Mouse (Mus musculus) gastrocnemius, postnatal 36 days (tissue): ENCODE results near the gene Olfr1058. TPM values are rescaled to one million over a fixed set of nuclear protein-coding genes. Genes with fewer than 3 reads are reported as not detected.
"Not testable (repeated sequence)": the region's sequence is repeated elsewhere in the genome, so short reads cannot be mapped to it uniquely, and the experiment has no call there.

Source experiments
- DNase-seq, 2 experiments: peaks; one replicate each; pipeline ENCODE4 v3.0.0; 2022
- intact Hi-C: fragments of 180-260 bp; cut with DNase I; formaldehyde crosslinking; loops from one replicate; pipeline ENCODE4 v1.15.1; 2025
- long read RNA-seq, 2 experiments: library from polyadenylated mRNA; stranded (forward); transcript quantifications; one replicate each; pipeline ENCODE4 v2.0.0; 2021
- total RNA-seq, 2 experiments: library from RNA; stranded (reverse); gene quantifications; 2 replicates each; pipeline ENCODE4 v1.2.3; 2021

Gene Olfr1058
- not detected for total RNA-seq
- long read RNA-seq, experiment 1 = 0 reads
- long read RNA-seq, experiment 2 = 0 reads

- intact Hi-C loops, DNase-seq: not testable (repeated sequence)
Observed at GRCm38 (mm10) chr2:86388461-86388860, at the start of gene Olfr1058. Olfr1058 (minus strand) TSS chr2:86388561.

GRCm38 (mm10) chr2:86428511-86428910 lies 40.1 kb upstream of the Olfr1058 start:
- DNase-seq, intact Hi-C loops: not testable (repeated sequence)

GRCm38 (mm10) chr2:86426649-86427048 lies 38.3 kb upstream of the Olfr1058 start, which contains the start of gene Olfr1062:
Olfr1062 (minus strand) TSS chr2:86426749.
- intact Hi-C loops, DNase-seq: not testable (repeated sequence)

- intact Hi-C loops = no loop called here
- DNase-seq = no peak
Observed at GRCm38 (mm10) chr2:86413950-86414349, 25.6 kb upstream of the Olfr1058 start, which contains the start of gene Olfr1061. Olfr1061 (minus strand) TSS chr2:86414050.

GRCm38 (mm10) chr2:86395114-86395513 lies 6.8 kb upstream of the Olfr1058 start:
- DNase-seq = no peak

GRCm38 (mm10) chr2:86378293-86378692 lies 10.1 kb downstream of the Olfr1058 start, which contains the start of gene Olfr1057:
Olfr1057 (minus strand) TSS chr2:86378393.
- intact Hi-C loops = no loop called here

More at GRCm38 (mm10) chr2:86395114-86395513, 6.8 kb upstream of the Olfr1058 start:
- intact Hi-C loops = no loop called here

GRCm38 (mm10) chr2:86366342-86366741 lies 22.0 kb downstream of the Olfr1058 start:
- DNase-seq, intact Hi-C loops: not testable (repeated sequence)

More at GRCm38 (mm10) chr2:86378293-86378692, 10.1 kb downstream of the Olfr1058 start, which contains the start of gene Olfr1057:
- no peak for DNase-seq

- no peak for DNase-seq
Observed at GRCm38 (mm10) chr2:86362369-86362768, 26.0 kb downstream of the Olfr1058 start, which contains the start of gene Olfr1056. Olfr1056 (minus strand) TSS chr2:86362469.

GRCm38 (mm10) chr2:86351751-86352150 lies 36.6 kb downstream of the Olfr1058 start:
- intact Hi-C loops = not testable (repeated sequence)

More at GRCm38 (mm10) chr2:86362369-86362768, 26.0 kb downstream of the Olfr1058 start, which contains the start of gene Olfr1056:
- intact Hi-C loops = no loop called here

GRCm38 (mm10) chr2:86350184-86350583 lies 38.2 kb downstream of the Olfr1058 start, which contains the start of gene Olfr1055:
Olfr1055 (minus strand) TSS chr2:86350284.
- no peak for DNase-seq
- intact Hi-C loops = no loop called here

More at GRCm38 (mm10) chr2:86351751-86352150, 36.6 kb downstream of the Olfr1058 start:
- DNase-seq = not testable (repeated sequence)

- DNase-seq = no peak
- intact Hi-C loops = no loop called here
Observed at GRCm38 (mm10) chr2:86335333-86335732, 53.0 kb downstream of the Olfr1058 start, which contains the start of gene Olfr1054. Olfr1054 (minus strand) TSS chr2:86335433.

Other genes starting within 250 kb of the Olfr1058 start
- not detected for gene Olfr1040, start 241.8 kb downstream of the Olfr1058 start, total RNA-seq
- not detected for gene Olfr1042, start 226.7 kb downstream of the Olfr1058 start, total RNA-seq
- gene Olfr1043, start 221.0 kb downstream of the Olfr1058 start, total RNA-seq = not detected
- gene Olfr1044, start 210.7 kb downstream of the Olfr1058 start, total RNA-seq = not detected
- gene Olfr52, start 202.9 kb downstream of the Olfr1058 start, total RNA-seq = not detected
- gene Olfr1045, start 185.6 kb downstream of the Olfr1058 start, total RNA-seq = not detected
- not detected for gene Olfr1046, start 169.2 kb downstream of the Olfr1058 start, total RNA-seq
- not detected for gene Olfr1047, start 157.2 kb downstream of the Olfr1058 start, total RNA-seq
- gene Olfr1048, start 148.3 kb downstream of the Olfr1058 start, total RNA-seq = not detected
- gene Olfr1049, start 130.2 kb downstream of the Olfr1058 start, total RNA-seq = not detected
- gene Olfr1051, start 109.5 kb downstream of the Olfr1058 start, total RNA-seq = not detected
- not detected for gene Olfr1052, start 96.1 kb downstream of the Olfr1058 start, total RNA-seq
- gene Olfr1053, start 73.3 kb downstream of the Olfr1058 start, total RNA-seq = not detected
- not detected for gene Olfr1054, start 53.1 kb downstream of the Olfr1058 start, total RNA-seq
- gene Olfr1055, start 38.3 kb downstream of the Olfr1058 start, total RNA-seq = not detected
- gene Olfr1056, start 26.1 kb downstream of the Olfr1058 start, total RNA-seq = not detected
- gene Olfr1057, start 10.2 kb downstream of the Olfr1058 start, total RNA-seq = not detected
- gene Olfr1061, start 25.5 kb upstream of the Olfr1058 start, total RNA-seq = not detected
- not detected for gene Olfr1062, start 38.2 kb upstream of the Olfr1058 start, total RNA-seq
- not detected for gene Olfr1065, start 62.0 kb upstream of the Olfr1058 start, total RNA-seq
- not detected for gene Olfr1066, start 67.7 kb upstream of the Olfr1058 start, total RNA-seq
- gene Olfr228, start 98.8 kb upstream of the Olfr1058 start, total RNA-seq = not detected
- not detected for gene Olfr1076, start 119.9 kb upstream of the Olfr1058 start, total RNA-seq
- not detected for gene Olfr1079, start 153.9 kb upstream of the Olfr1058 start, total RNA-seq
- not detected for gene Olfr1080, start 169.7 kb upstream of the Olfr1058 start, total RNA-seq
- gene Olfr1082, start 210.4 kb upstream of the Olfr1058 start, total RNA-seq = not detected